ENCODE assay signal across 10 mouse cellular contexts in the genomic region with DNA sequence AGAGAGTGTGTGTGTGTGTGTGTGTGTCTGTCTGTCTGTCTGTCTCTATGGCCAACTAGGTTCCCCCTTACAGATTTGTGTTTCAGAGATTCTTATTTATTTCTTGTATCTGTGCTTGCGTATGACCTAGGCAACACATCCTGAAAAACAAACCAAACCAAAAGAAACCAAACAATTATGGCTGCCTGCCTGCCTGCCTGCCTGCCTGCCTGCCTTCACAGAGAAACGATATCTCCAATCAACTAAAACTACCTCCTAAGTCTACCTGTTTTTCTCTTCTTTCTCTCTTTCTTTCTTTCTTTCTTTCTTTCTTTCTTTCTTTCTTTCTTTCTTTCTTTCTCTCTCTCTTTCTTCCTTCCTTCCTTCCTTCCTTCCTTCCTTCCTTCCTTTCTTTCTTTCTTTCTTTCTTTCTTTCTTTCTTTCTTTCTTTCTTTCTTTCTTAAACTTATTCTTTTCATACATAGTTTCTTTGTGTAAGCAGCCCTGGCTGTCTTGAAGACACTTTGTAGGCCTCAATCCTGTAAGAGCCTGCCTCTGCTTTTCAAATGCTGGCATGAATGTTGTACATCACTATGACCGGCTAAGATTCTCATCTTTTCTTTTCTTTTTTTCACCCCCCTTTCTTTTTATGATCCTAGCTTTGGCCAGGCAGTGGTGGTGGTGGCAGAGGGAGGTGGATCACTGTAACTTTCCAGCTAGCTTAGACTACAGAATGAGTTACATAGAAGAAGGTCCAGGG. TPM values are rescaled to one million over a fixed set of nuclear protein-coding genes. Genes with fewer than 3 reads are reported as not detected.
DNase-seq lines count a peak whose midpoint lies in the region; ATAC-seq and TF ChIP-seq lines count a peak whose summit lies in the region.
"Not testable (repeated sequence)": the region's sequence is repeated elsewhere in the genome, so short reads cannot be mapped to it uniquely, and the experiment has no call there.
"Had no signal": no experiment of that assay in that cellular context is flagged by ENCODE, and none has a peak within 500 bp of the region (broad histone marks: within the 10 kb centered on the region; RNA-seq: fewer than 3 reads in every experiment).

No protein-coding gene starts in this region.

- H3K36me3 ChIP-seq in intestine, embryonic 16.5 days (ENCODE audit: control insufficient read depth, insufficient read depth, low read length); limb, embryonic 10.5 days; midbrain, embryonic 10.5 days; spleen, adult 2 months (ENCODE audit: control insufficient read depth, insufficient read depth, low read length): not testable (repeated sequence)

- not testable (repeated sequence) for H3K9me3 ChIP-seq in intestine, embryonic 16.5 days (ENCODE audit: control insufficient read depth, low read length); limb, embryonic 10.5 days (replicated peaks); midbrain, embryonic 10.5 days (replicated peaks)

- H3K4me3 ChIP-seq in intestine, embryonic 16.5 days (ENCODE audit: low read length); limb, embryonic 10.5 days; midbrain, embryonic 10.5 days; spleen, adult 2 months (ENCODE audit: extremely low read depth, insufficient read depth, insufficient read length): not testable (repeated sequence)

- TF ChIP-seq CTCF in spleen, adult 2 months (IDR thresholded peaks at IDR 0.05; ENCODE audit: extremely low read depth, insufficient read depth, insufficient read length, insufficient replicate concordance) = not testable (repeated sequence)

- not testable (repeated sequence) for H3K27me3 ChIP-seq in intestine, embryonic 16.5 days (replicated peaks; ENCODE audit: control insufficient read depth, insufficient read depth, low read length); limb, embryonic 10.5 days (ENCODE audit: low read depth, poor library complexity, severe bottlenecking); midbrain, embryonic 10.5 days (ENCODE audit: low read depth, poor library complexity, severe bottlenecking); spleen, adult 2 months (ENCODE audit: control insufficient read depth, insufficient read depth, low read length)

- DNase-seq in adipocyte (ENCODE audit: low spot score) = peak; percentile 97
- DNase-seq in embryo, embryonic 11 days = peak; percentile 61
- peak; percentile 77 to 83 for DNase-seq in gastrocnemius, postnatal 4 days (ENCODE audit: low spot score in 2 of 2)
- peak; percentile 76 for DNase-seq in limb, embryonic 10.5 days (ENCODE audit: low spot score)
- DNase-seq in midbrain, embryonic 10.5 days (ENCODE audit: low spot score) = peak; percentile 64
- peak; percentile 35 to 41 for DNase-seq in spleen, adult 2 months (ENCODE audit: low read depth in 1 of 2, low spot score in 2 of 2)

- ATAC-seq in intestine, embryonic 16.5 days = peak; percentile 67; the same call in 1 of the 2 replicates

- not testable (repeated sequence) for H3K9ac ChIP-seq in intestine, embryonic 16.5 days (ENCODE audit: low read depth, low read length)

- not testable (repeated sequence) for TF ChIP-seq POLR2A in spleen, adult 2 months (IDR thresholded peaks at IDR 0.05; ENCODE audit: low read depth, low read length)

- H3K4me1 ChIP-seq in intestine, embryonic 16.5 days (ENCODE audit: control insufficient read depth, insufficient read depth, low read length); limb, embryonic 10.5 days; midbrain, embryonic 10.5 days; spleen, adult 2 months (ENCODE audit: control insufficient read depth, insufficient read depth, insufficient read length): not testable (repeated sequence)

- H3K27ac ChIP-seq in intestine, embryonic 16.5 days (ENCODE audit: low read length); limb, embryonic 10.5 days; midbrain, embryonic 10.5 days (replicated peaks); spleen, adult 2 months (ENCODE audit: insufficient read depth, low read length): not testable (repeated sequence)

- not testable (repeated sequence) for H3K4me2 ChIP-seq in intestine, embryonic 16.5 days (ENCODE audit: low read depth, low read length)

- whole genome bisulfite sequencing in intestine, embryonic 16.5 days = 77% methylated on average over 3 of the region's 3 CpGs
- 75% methylated on average over 3 of the region's 3 CpGs for WGBS in limb, embryonic 10.5 days
- 73% methylated on average over 3 of the region's 3 CpGs for WGBS in midbrain, embryonic 10.5 days
- 67% methylated on average over 3 of the region's 3 CpGs for WGBS in spleen, adult 2 months

RNA-seq across cellular contexts. Expression of a gene that starts 59.7 kb away (rescaled TPM):
- not detected for total RNA-seq in gastrocnemius, postnatal 4 days (2021)
- not detected in 2 replicates for polyA plus RNA-seq in intestine, embryonic 16.5 days (2015; fragmentation: Nextera tagmentation; extraction: Ambion mirVana)
- not detected in 2 replicates for polyA plus RNA-seq in limb, embryonic 10.5 days (2016; fragmentation: Nextera tagmentation; extraction: Ambion mirVana)
- not detected in 2 replicates for polyA plus RNA-seq in midbrain, embryonic 10.5 days (2016; fragmentation: Nextera tagmentation; extraction: Ambion mirVana)
- polyA plus RNA-seq in spleen, adult 2 months (2012; rRNA removed) = not detected in 2 replicates
- polyA plus RNA-seq: cortical plate, adult 2 months; hindbrain, embryonic 13.5 days; midbrain, embryonic 13.5 days had no signal

Comparison
In these comparisons a context has a peak if more than half of its experiments do, and no peak if none do; other contexts are left out.
1. DNase-seq: peak in every context shown above with its lines; median percentile 97 in adipocyte; 80 in gastrocnemius, postnatal 4 days; 76 in limb, embryonic 10.5 days; 64 in midbrain, embryonic 10.5 days; 61 in embryo, embryonic 11 days; 38 in spleen, adult 2 months.